Mouse (Mus musculus) left cerebral cortex, adult 6 months (tissue): ENCODE data around the gene Sgsm3. TPM values are rescaled to one million over a fixed set of nuclear protein-coding genes. Genes with fewer than 3 reads are reported as not detected.

ENCODE experiments used
- long read RNA-seq, 2 experiments: library from polyadenylated mRNA; unstranded; transcript quantifications; one replicate each; pipeline ENCODE4 v2.0.0; 2019 to 2020
- polyA plus RNA-seq: library from polyadenylated mRNA; unstranded; fragments of <200 nt; fragmentation: Nextera tagmentation; gene quantifications from 2 replicates; pipeline ENCODE4 v1.2.3, GENCODE M21; 2021

The Sgsm3 gene
- polyA plus RNA-seq, result 34.1 and 41.1 TPM in 2 replicates
- long read RNA-seq, experiment 1, transcript Sgsm3-208 (22 exons, 2,997 nt), result major isoform, 228 of 336 reads
- long read RNA-seq, experiment 1, partial matches to known transcripts, result 16 of 336 reads
- long read RNA-seq, experiment 1, other reads (novel, unspliced or antisense), result 90 of 336 reads
- long read RNA-seq, experiment 2, transcript Sgsm3-208 (22 exons, 2,997 nt), result major isoform, 28 of 54 reads
- long read RNA-seq, experiment 2, partial matches to known transcripts, result 18 of 54 reads
- long read RNA-seq, experiment 2, other reads (novel, unspliced or antisense), result 8 of 54 reads

DNA sequence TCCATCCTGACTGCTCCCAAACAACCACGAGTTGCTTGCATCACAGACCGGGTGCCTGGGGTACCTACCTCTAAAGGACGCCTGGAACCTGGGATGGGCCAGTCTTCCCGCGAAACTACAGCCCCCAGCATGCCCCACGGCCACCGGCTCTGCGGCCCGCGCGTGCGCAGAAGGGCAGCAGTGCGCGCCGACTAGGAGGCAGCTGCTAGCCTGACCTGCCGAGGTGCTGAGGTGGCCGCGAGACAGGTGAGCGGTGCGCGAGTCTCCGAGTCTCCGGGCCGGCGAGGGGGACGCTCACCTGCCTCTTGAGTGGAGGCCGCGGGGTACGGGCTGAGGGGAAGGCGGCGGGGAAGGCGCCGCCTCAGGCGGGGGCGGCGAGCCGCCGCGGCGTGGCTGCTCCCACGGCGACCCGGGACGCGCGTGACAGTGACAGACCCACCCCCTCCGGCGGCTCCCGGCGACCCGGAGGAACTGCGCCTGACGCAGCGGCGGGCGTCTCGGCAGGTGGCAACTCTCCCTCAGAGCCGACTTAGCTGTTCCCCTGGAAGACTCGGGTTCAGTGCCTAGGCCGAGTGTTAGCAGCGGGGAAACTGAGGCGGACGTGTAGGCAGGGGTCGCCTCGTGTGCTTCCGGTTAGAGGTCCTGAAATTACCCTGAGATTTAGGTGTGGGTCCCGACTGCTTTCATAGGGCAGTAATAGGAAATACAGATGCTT lies at the start of gene Sgsm3:
Gene Sgsm3 (plus strand): TSS at position 146 of the 715 bp plus-strand sequence.

DNA sequence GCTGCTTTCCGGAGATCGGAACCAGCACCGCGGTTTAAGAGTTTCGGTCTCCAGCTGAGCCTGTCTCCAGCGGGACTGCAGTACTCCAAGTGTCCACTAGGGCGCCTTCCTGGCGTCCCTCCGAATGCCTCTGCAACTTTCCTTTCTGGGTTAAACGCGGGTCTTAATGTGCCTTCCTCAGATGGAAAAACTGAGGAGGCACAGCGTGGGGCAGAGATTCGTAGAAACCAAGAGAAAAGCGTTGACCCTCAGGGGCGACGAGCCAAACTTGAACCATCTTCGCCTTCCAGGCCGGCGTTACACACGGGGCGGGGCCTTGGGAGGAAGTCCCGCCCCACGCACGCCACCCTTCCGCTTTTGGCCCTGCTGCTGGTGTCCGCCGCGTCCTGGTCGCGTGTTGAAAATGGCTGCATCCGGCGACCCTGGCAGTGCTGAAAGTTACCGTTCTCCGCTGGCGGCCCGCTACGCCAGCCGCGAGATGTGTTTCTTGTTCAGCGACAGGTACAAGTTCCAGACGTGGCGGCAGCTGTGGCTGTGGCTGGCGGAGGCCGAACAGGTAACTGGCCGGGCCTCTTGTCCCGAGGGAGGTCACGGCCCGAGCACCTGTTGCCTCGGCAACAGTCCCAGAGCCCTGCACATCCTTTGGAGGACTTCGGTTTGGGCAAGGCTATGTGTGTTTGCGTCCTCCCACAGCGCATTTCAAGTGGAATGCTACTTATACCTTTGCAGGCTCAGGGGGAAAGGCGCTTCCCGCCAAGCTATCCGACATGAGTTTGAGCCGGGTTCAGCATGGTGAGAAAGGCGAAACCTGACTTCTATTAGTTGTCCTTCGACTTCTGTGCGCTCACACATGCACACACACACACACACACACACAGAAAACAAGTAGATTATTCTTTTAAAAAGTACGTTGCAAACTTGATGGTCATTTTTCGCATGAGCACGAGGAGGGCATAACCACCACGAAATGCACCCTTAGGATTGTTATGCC lies 29.1 kb upstream of the Sgsm3 start, which contains the start of gene Adsl:
Gene Adsl (plus strand): TSS at position 346 of the 991 bp plus-strand sequence.

Other genes with a start within 250 kb of the Sgsm3 start
- 47.3 and 58.5 TPM in 2 replicates for gene Adsl, start 29.3 kb upstream of the Sgsm3 start, polyA plus RNA-seq
- gene Mrtfa, start 213.0 kb downstream of the Sgsm3 start, polyA plus RNA-seq, result 18.1 and 19.4 TPM in 2 replicates